Mouse (Mus musculus) liver, embryonic 14.5 days (tissue): Measurements from ENCODE around the gene Rpl41. TPM values are rescaled to one million over a fixed set of nuclear protein-coding genes. Genes with fewer than 3 reads are reported as not detected.

Experiments used
- ATAC-seq: fragments of 200-750 bp; cut with Nextera tagmentation; 2 replicates; pipeline ENCODE4 v1.8.0; 2017; ENCODE audit warnings: moderate number of reproducible peaks, mild to moderate bottlenecking, moderate library complexity; ENCODE audit not compliant: insufficient read depth
- DNase-seq, 3 experiments: peaks; one replicate each; pipeline ENCODE4 v3.0.0-alpha.2; 2012 to 2013; ENCODE audit warnings: low read depth in 3 of 3, low spot score in 3 of 3
- H3K27ac ChIP-seq: fragments of 300-500 bp; sonication (generic); 2 replicates; pipeline ENCODE4 v1.5.1; 2014; ENCODE audit warnings: moderate library complexity, mild to moderate bottlenecking, control low read depth, inconsistent platforms
- H3K27me3 ChIP-seq: fragments of 300-500 bp; sonication (generic); 2 replicates; pipeline ENCODE4 v1.6.1; 2014; ENCODE audit warnings: mild to moderate bottlenecking, low read length, moderate library complexity; ENCODE audit not compliant: control insufficient read depth, insufficient read depth
- H3K36me3 ChIP-seq: fragments of 300-500 bp; sonication (generic); replicated peaks from 2 replicates; pipeline ENCODE4 v1.6.1; 2014; ENCODE audit warnings: low read depth; ENCODE audit not compliant: control insufficient read depth, insufficient read depth
- H3K4me1 ChIP-seq, 2 experiments: fragments of 200-500 bp in 1 of 2; fragments of 300-500 bp in 1 of 2; sonication (generic) in 1 of 2; replicated peaks; 2 replicates each; pipeline ENCODE4 v1.6.1; 2012 to 2014; ENCODE audit warnings: antibody characterized with exemption in 1 of 2, inconsistent platforms in 1 of 2, low read length in 1 of 2; ENCODE audit not compliant: control insufficient read depth in 2 of 2, insufficient read depth in 2 of 2
- H3K4me2 ChIP-seq: fragments of 300-500 bp; sonication (generic); 2 replicates; pipeline ENCODE4 v1.6.1; 2014; ENCODE audit warnings: low read depth, mild to moderate bottlenecking, control low read depth, moderate library complexity
- H3K4me3 ChIP-seq, 2 experiments: fragments of 200-500 bp in 1 of 2; fragments of 300-500 bp in 1 of 2; sonication (generic) in 1 of 2; 2 replicates each; pipeline ENCODE4 v1.5.1; 2012 to 2014; ENCODE audit warnings: low read depth in 2 of 2, low read length in 2 of 2, mild to moderate bottlenecking in 2 of 2, control low read depth in 1 of 2, inconsistent platforms in 1 of 2, moderate library complexity in 1 of 2; ENCODE audit not compliant: insufficient read depth in 1 of 2
- H3K9ac ChIP-seq: fragments of 300-500 bp; sonication (generic); replicated peaks from 2 replicates; pipeline ENCODE4 v1.6.1; 2014; ENCODE audit warnings: mild to moderate bottlenecking, control low read depth, moderate library complexity
- H3K9me3 ChIP-seq: fragments of 300-500 bp; sonication (generic); 2 replicates; pipeline ENCODE4 v1.6.1; 2016; ENCODE audit warnings: low read length, mixed read lengths; ENCODE audit not compliant: control insufficient read depth
- CTCF ChIP-seq: IDR thresholded peaks from 2 replicates; pipeline ENCODE4 v1.5.1; 2016; ENCODE audit warnings: antibody characterized with exemption, low read depth, control low read depth
- EP300 ChIP-seq: IDR thresholded peaks from 2 replicates; pipeline ENCODE4 v1.6.1; 2016; ENCODE audit warnings: antibody characterized with exemption, low read depth
- WGBS: fragments of 180-500 bp; shearing (Covaris S2); extraction: QIAGEN DNeasy Blood & Tissue Kit; methylation state at CpG from one replicate; pipeline ENCODE4 v1.1.7; 2014; ENCODE audit not compliant: insufficient replicate concordance; 5-methylcytosine and 5-hydroxymethylcytosine counted together
- microRNA-seq: library from miRNA; unstranded; fragments of <30 nt; microRNA quantifications from one replicate; pipeline ENCODE4, GENCODE M21; 2016
- polyA plus RNA-seq, 2 experiments: library from polyadenylated mRNA; depleted of rRNA in 1 of 2; stranded (reverse) in 1 of 2; unstranded in 1 of 2; fragments of >200 nt; fragmentation: Nextera tagmentation in 1 of 2; extraction: Ambion mirVana in 1 of 2; gene quantifications; 2 replicates each; pipeline versions ENCODE4 v1.2.1 to v1.2.3; 2012 to 2014

The Rpl41 gene
- polyA plus RNA-seq, 2 experiments: 2,546 to 3,454 TPM

DNA sequence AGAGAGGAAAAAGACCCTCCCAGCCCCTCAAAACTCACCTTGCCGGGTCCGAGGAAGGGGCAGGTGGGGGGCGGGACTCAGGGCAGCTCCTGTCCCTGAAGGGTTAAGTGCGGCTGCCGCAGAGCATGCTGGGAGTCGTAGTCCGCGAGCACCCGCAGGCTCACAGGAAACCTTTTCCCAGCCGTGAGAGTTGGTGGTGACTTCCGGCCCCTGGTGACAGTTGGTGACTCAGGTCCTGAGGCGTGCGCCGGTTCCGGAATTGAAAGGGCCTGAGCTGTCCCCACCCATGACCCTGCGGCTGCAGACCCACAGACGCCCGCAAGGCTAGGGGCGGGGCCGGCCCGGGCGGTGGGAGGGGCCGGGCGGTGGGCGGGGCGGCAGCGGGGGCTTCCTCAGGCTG is 50.5 kb downstream of the Rpl41 start, which contains the start of gene Myl6b:
TSS of gene Myl6b (minus strand) at position 96 of the 400 bp plus-strand sequence.
- peak within 1 kb of the TSS; percentile 66 for H3K9ac ChIP-seq
- H3K4me3 ChIP-seq: peak within 1 kb of the TSS; percentile 66 to 98
- ATAC-seq: peak; percentile 86
- H3K36me3 ChIP-seq: no peaks in the 10 kb centered on the region
- H3K4me1 ChIP-seq: peaks cover 10 to 15% of the 10 kb centered on the region in 2 experiments
- no peaks in the 10 kb centered on the region for H3K27me3 ChIP-seq
- WGBS: under 1% methylated on average over 26 of the region's 27 CpGs
- DNase-seq: peak; percentile 94 to 95 (median 95)
- H3K9me3 ChIP-seq: no peaks in the 10 kb centered on the region
- H3K4me2 ChIP-seq: peak within 1 kb of the TSS; percentile 83
- H3K27ac ChIP-seq: peak within 1 kb of the TSS; percentile 79
- TF ChIP-seq EP300: peak; percentile 73
- TF ChIP-seq CTCF: no peak

Small RNAs within 50 kb of the gene (microRNA-seq; reads per million reads assigned to microRNA genes)
- not detected for gene Gm47275
- not detected for gene Mir6916
- not detected for gene Mir6917

Other genes starting within 250 kb of the Rpl41 start
- gene Pan2, start 246.0 kb downstream of the Rpl41 start, polyA plus RNA-seq (2012; rRNA removed): 11.5 and 13.3 TPM in 2 replicates
- 10.1 and 11.5 TPM in 2 replicates for gene Pan2, start 246.0 kb downstream of the Rpl41 start, polyA plus RNA-seq (2014; fragmentation: Nextera tagmentation; extraction: Ambion mirVana)
- 23.8 and 38.8 TPM in 2 replicates for gene Cnpy2, start 226.8 kb downstream of the Rpl41 start, polyA plus RNA-seq (2012; rRNA removed)
- gene Cnpy2, start 226.8 kb downstream of the Rpl41 start, polyA plus RNA-seq (2014; fragmentation: Nextera tagmentation; extraction: Ambion mirVana): 92.7 and 98.3 TPM in 2 replicates
- gene Cs, start 211.6 kb downstream of the Rpl41 start, polyA plus RNA-seq (2012; rRNA removed): 71.6 and 80.5 TPM in 2 replicates
- gene Cs, start 211.6 kb downstream of the Rpl41 start, polyA plus RNA-seq (2014; fragmentation: Nextera tagmentation; extraction: Ambion mirVana): 117 and 126 TPM in 2 replicates
- gene Coq10a, start 180.3 kb downstream of the Rpl41 start, polyA plus RNA-seq (2012; rRNA removed): 6.5 and 7.7 TPM in 2 replicates
- gene Coq10a, start 180.3 kb downstream of the Rpl41 start, polyA plus RNA-seq (2014; fragmentation: Nextera tagmentation; extraction: Ambion mirVana): 4.7 and 5.0 TPM in 2 replicates
- gene Ankrd52, start 172.2 kb downstream of the Rpl41 start, polyA plus RNA-seq (2012; rRNA removed): 7.4 and 7.7 TPM in 2 replicates
- gene Ankrd52, start 172.2 kb downstream of the Rpl41 start, polyA plus RNA-seq (2014; fragmentation: Nextera tagmentation; extraction: Ambion mirVana): 4.3 and 5.5 TPM in 2 replicates
- 33.0 and 40.8 TPM in 2 replicates for gene Slc39a5, start 148.1 kb downstream of the Rpl41 start, polyA plus RNA-seq (2012; rRNA removed)
- gene Slc39a5, start 148.1 kb downstream of the Rpl41 start, polyA plus RNA-seq (2014; fragmentation: Nextera tagmentation; extraction: Ambion mirVana): 37.6 and 40.7 TPM in 2 replicates
- gene Nabp2, start 137.8 kb downstream of the Rpl41 start, polyA plus RNA-seq (2012; rRNA removed): 24.2 and 25.4 TPM in 2 replicates
- 45.4 and 48.7 TPM in 2 replicates for gene Nabp2, start 137.8 kb downstream of the Rpl41 start, polyA plus RNA-seq (2014; fragmentation: Nextera tagmentation; extraction: Ambion mirVana)
- gene Rnf41, start 137.6 kb downstream of the Rpl41 start, polyA plus RNA-seq (2012; rRNA removed): 5.0 and 5.9 TPM in 2 replicates
- gene Rnf41, start 137.6 kb downstream of the Rpl41 start, polyA plus RNA-seq (2014; fragmentation: Nextera tagmentation; extraction: Ambion mirVana): 4.8 and 6.2 TPM in 2 replicates
- 23.2 and 29.8 TPM in 2 replicates for gene Smarcc2, start 90.1 kb downstream of the Rpl41 start, polyA plus RNA-seq (2012; rRNA removed)
- 27.7 and 32.8 TPM in 2 replicates for gene Smarcc2, start 90.1 kb downstream of the Rpl41 start, polyA plus RNA-seq (2014; fragmentation: Nextera tagmentation; extraction: Ambion mirVana)
- gene Myl6, start 55.2 kb downstream of the Rpl41 start, polyA plus RNA-seq (2012; rRNA removed): 429 and 654 TPM in 2 replicates
- 490 and 506 TPM in 2 replicates for gene Myl6, start 55.2 kb downstream of the Rpl41 start, polyA plus RNA-seq (2014; fragmentation: Nextera tagmentation; extraction: Ambion mirVana)
- 1.2 and 1.5 TPM in 2 replicates for gene Myl6b, start 50.6 kb downstream of the Rpl41 start, polyA plus RNA-seq (2012; rRNA removed)
- 0.72 and 1.3 TPM in 2 replicates for gene Myl6b, start 50.6 kb downstream of the Rpl41 start, polyA plus RNA-seq (2014; fragmentation: Nextera tagmentation; extraction: Ambion mirVana)
- 9.4 and 10.3 TPM in 2 replicates for gene Esyt1, start 23.4 kb downstream of the Rpl41 start, polyA plus RNA-seq (2012; rRNA removed)
- 7.0 and 7.8 TPM in 2 replicates for gene Esyt1, start 23.4 kb downstream of the Rpl41 start, polyA plus RNA-seq (2014; fragmentation: Nextera tagmentation; extraction: Ambion mirVana)
- 3.3 and 4.0 TPM in 2 replicates for gene Zc3h10, start 1.5 kb downstream of the Rpl41 start, polyA plus RNA-seq (2012; rRNA removed)
- 4.3 and 5.3 TPM in 2 replicates for gene Zc3h10, start 1.5 kb downstream of the Rpl41 start, polyA plus RNA-seq (2014; fragmentation: Nextera tagmentation; extraction: Ambion mirVana)
- gene Pa2g4, start 16.7 kb upstream of the Rpl41 start, polyA plus RNA-seq (2012; rRNA removed): 57.6 and 113 TPM in 2 replicates
- gene Pa2g4, start 16.7 kb upstream of the Rpl41 start, polyA plus RNA-seq (2014; fragmentation: Nextera tagmentation; extraction: Ambion mirVana): 163 and 172 TPM in 2 replicates
- gene Erbb3, start 40.3 kb upstream of the Rpl41 start, polyA plus RNA-seq (2012; rRNA removed): 1.3 and 1.4 TPM in 2 replicates
- 1.1 and 1.5 TPM in 2 replicates for gene Erbb3, start 40.3 kb upstream of the Rpl41 start, polyA plus RNA-seq (2014; fragmentation: Nextera tagmentation; extraction: Ambion mirVana)
- 867 and 921 TPM in 2 replicates for gene Rps26, start 77.4 kb upstream of the Rpl41 start, polyA plus RNA-seq (2012; rRNA removed)
- gene Rps26, start 77.4 kb upstream of the Rpl41 start, polyA plus RNA-seq (2014; fragmentation: Nextera tagmentation; extraction: Ambion mirVana): 643 and 646 TPM in 2 replicates
- gene Ikzf4, start 96.7 kb upstream of the Rpl41 start, polyA plus RNA-seq (2012; rRNA removed): 0.13 and 0.18 TPM in 2 replicates
- 0.05 TPM in 1 of 2 replicates, not detected in the other for gene Ikzf4, start 96.7 kb upstream of the Rpl41 start, polyA plus RNA-seq (2014; fragmentation: Nextera tagmentation; extraction: Ambion mirVana)
- 8.1 and 8.6 TPM in 2 replicates for gene Suox, start 124.8 kb upstream of the Rpl41 start, polyA plus RNA-seq (2012; rRNA removed)
- 7.6 and 9.9 TPM in 2 replicates for gene Suox, start 124.8 kb upstream of the Rpl41 start, polyA plus RNA-seq (2014; fragmentation: Nextera tagmentation; extraction: Ambion mirVana)
- 17.8 and 19.3 TPM in 2 replicates for gene Rab5b, start 147.0 kb upstream of the Rpl41 start, polyA plus RNA-seq (2012; rRNA removed)
- 24.5 and 26.2 TPM in 2 replicates for gene Rab5b, start 147.0 kb upstream of the Rpl41 start, polyA plus RNA-seq (2014; fragmentation: Nextera tagmentation; extraction: Ambion mirVana)
- gene Pmel, start 154.9 kb upstream of the Rpl41 start, polyA plus RNA-seq (2012; rRNA removed): 0.27 and 0.31 TPM in 2 replicates
- 0.20 and 0.50 TPM in 2 replicates for gene Pmel, start 154.9 kb upstream of the Rpl41 start, polyA plus RNA-seq (2014; fragmentation: Nextera tagmentation; extraction: Ambion mirVana)
- gene Cdk2, start 155.7 kb upstream of the Rpl41 start, polyA plus RNA-seq (2012; rRNA removed): 38.8 and 40.7 TPM in 2 replicates
- gene Cdk2, start 155.7 kb upstream of the Rpl41 start, polyA plus RNA-seq (2014; fragmentation: Nextera tagmentation; extraction: Ambion mirVana): 51.8 and 56.6 TPM in 2 replicates
- gene Dgka, start 195.6 kb upstream of the Rpl41 start, polyA plus RNA-seq (2012; rRNA removed): 1.4 and 1.6 TPM in 2 replicates
- gene Dgka, start 195.6 kb upstream of the Rpl41 start, polyA plus RNA-seq (2014; fragmentation: Nextera tagmentation; extraction: Ambion mirVana): 2.0 and 2.1 TPM in 2 replicates
- 14.2 and 19.5 TPM in 2 replicates for gene Pym1, start 198.6 kb upstream of the Rpl41 start, polyA plus RNA-seq (2012; rRNA removed)
- 12.4 and 15.3 TPM in 2 replicates for gene Pym1, start 198.6 kb upstream of the Rpl41 start, polyA plus RNA-seq (2014; fragmentation: Nextera tagmentation; extraction: Ambion mirVana)
- 8.0 and 9.5 TPM in 2 replicates for gene Mmp19, start 241.6 kb upstream of the Rpl41 start, polyA plus RNA-seq (2012; rRNA removed)
- gene Mmp19, start 241.6 kb upstream of the Rpl41 start, polyA plus RNA-seq (2014; fragmentation: Nextera tagmentation; extraction: Ambion mirVana): 8.3 and 8.9 TPM in 2 replicates